Mouse (Mus musculus): ENCODE results near the gene Scfd1. TPM values are rescaled to one million over a fixed set of nuclear protein-coding genes. Genes with fewer than 3 reads are reported as not detected.

Scfd1 gene
- polyA plus RNA-seq, 1 experiment from 2014 or later: 88.0 TPM

DNA sequence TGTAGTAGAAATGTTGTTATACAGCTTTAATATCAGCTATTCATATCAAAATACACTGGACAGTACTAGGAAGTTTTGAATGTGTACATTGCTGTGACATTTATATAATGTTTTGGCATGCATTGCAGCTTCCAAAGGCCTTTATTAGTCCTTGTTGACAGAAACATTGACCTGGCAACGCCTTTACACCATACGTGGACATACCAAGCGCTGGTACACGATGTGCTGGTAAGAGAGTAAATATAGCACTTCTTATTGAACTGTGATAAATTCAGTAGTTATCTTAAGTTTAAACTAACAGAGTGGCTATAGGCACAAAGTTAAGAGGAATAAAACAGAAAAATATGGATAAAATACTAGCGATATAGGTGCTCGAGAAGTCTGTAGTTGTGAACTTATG is 22.6 kb downstream of the Scfd1 start:
- H3K27ac ChIP-seq (ENCODE audit: low read length): no peak overlapping the region
- peaks cover 46% of the 10 kb centered on the region for H3K36me3 ChIP-seq (ENCODE audit: insufficient read depth, low read length)
- WGBS: 94% methylated on average over 6 of the region's 6 CpGs

DNA sequence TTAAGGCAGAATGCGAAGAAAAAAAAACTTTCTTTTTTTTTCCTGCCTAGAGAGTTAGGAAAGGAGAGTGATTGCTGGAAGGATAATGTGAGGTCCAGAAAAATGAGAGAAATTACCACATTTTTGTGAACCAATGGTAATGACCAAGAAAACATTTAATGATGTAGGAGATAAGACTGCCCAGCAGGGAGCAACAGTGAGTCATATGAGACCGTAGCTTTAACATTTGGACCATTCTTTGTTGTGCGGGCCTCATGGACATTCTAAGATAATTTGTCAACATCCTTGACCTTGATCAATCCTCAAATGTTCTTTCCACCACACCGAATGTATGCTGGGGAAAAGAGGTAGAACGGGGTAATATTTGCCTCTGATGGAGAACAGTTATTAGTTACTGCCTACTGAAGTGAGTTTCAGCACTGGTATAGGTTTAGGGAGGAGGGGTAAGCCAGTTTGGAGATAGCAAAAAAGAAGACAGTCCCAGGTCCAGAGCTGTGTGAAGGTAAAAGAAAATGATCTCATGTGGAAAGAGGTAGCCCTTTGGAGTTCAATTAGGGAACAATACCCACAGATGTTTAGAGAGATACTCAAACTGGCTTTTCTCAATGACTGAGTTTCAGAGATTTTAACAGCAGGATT is 24.9 kb downstream of the Scfd1 start:
- no peak overlapping the region for H3K4me3 ChIP-seq (ENCODE audit: low read length)
- no peak overlapping the region for H3K4me2 ChIP-seq (replicated peaks; ENCODE audit: low read depth, low read length)
- no peaks in the 10 kb centered on the region for H3K9me3 ChIP-seq (ENCODE audit: low read length)
- no peaks in the 10 kb centered on the region for H3K4me1 ChIP-seq (ENCODE audit: insufficient read depth, low read length)
- no peaks in the 10 kb centered on the region for H3K27me3 ChIP-seq (ENCODE audit: insufficient read depth, low read length)
- H3K36me3 ChIP-seq (ENCODE audit: insufficient read depth, low read length): peaks cover 30% of the 10 kb centered on the region
- no peak overlapping the region for H3K27ac ChIP-seq (ENCODE audit: low read length)
- no peak overlapping the region for H3K9ac ChIP-seq (replicated peaks; ENCODE audit: low read length)
- no peak for ATAC-seq (ENCODE audit: low FRiP score, low TSS enrichment)
- WGBS: 77% methylated on average over 5 of the region's 5 CpGs

More for the DNA sequence above, 22.6 kb downstream of the Scfd1 start:
- ATAC-seq (ENCODE audit: low FRiP score, low TSS enrichment): no peak
- H3K9me3 ChIP-seq (ENCODE audit: low read length): no peaks in the 10 kb centered on the region
- H3K4me2 ChIP-seq (replicated peaks; ENCODE audit: low read depth, low read length): no peak overlapping the region
- H3K4me1 ChIP-seq (ENCODE audit: insufficient read depth, low read length): no peaks in the 10 kb centered on the region
- H3K9ac ChIP-seq (replicated peaks; ENCODE audit: low read length): no peak overlapping the region
- H3K27me3 ChIP-seq (ENCODE audit: insufficient read depth, low read length): no peaks in the 10 kb centered on the region
- no peak overlapping the region for H3K4me3 ChIP-seq (ENCODE audit: low read length)

DNA sequence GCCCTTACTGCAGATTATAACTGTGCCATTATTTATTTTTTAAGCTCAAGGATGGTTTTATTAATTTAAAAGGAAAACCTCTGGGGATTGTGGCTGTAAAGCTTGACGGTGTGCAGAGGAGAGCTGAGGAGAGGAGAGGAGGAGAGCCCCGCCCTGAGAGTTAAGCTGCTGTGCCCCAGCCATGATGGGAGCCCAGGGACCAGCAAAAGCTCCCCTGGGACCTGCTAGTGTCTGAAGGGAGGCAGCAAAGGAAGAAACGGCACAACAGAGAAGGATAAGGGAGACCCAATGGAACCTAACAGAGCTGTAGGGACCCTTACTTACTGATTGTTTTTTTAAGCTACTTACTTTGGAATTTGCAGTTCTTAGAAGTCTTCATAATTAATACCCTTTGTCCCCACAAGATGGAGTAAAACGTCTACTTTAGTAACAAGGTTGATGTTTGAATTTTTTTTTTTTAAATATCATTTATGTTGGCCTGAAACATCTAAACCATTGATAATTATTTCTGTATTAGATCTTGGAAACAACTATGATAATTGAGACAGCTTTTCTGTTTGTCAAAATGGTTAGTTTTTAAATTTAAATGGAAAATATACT is 26.8 kb downstream of the Scfd1 start:
- no peak overlapping the region for H3K9ac ChIP-seq (replicated peaks; ENCODE audit: low read length)
- ATAC-seq (ENCODE audit: low FRiP score, low TSS enrichment): no peak
- H3K4me1 ChIP-seq (ENCODE audit: insufficient read depth, low read length): no peaks in the 10 kb centered on the region
- no peak overlapping the region for H3K4me3 ChIP-seq (ENCODE audit: low read length)
- 62% methylated on average over 4 of the region's 4 CpGs for WGBS
- no peaks in the 10 kb centered on the region for H3K9me3 ChIP-seq (ENCODE audit: low read length)
- H3K27me3 ChIP-seq (ENCODE audit: insufficient read depth, low read length): no peaks in the 10 kb centered on the region
- H3K4me2 ChIP-seq (replicated peaks; ENCODE audit: low read depth, low read length): no peak overlapping the region
- peaks cover 31% of the 10 kb centered on the region for H3K36me3 ChIP-seq (ENCODE audit: insufficient read depth, low read length)
- no peak overlapping the region for H3K27ac ChIP-seq (ENCODE audit: low read length)

DNA sequence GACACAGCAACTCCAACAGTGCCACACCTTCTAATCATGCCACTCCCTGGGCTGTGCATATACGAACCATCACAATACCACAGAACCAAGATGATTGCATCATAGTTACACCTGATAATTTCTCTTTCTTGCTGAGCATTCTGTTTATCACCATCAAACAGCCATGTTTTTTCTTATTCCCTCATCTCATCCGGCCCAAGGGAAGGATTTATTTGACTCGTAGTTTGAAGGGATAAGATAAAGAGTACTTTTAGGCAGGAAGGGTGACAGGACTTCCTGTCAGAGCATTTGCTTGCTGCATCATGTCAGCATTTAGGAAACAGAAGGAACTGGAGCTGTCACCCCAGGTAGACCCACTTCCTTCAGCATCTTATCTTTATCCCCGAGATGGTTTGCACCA is 34.1 kb downstream of the Scfd1 start:
- no peak for ATAC-seq (ENCODE audit: low FRiP score, low TSS enrichment)
- Histone ChIP-seq H3K4me3 (ENCODE audit: low read length) (no peak overlapping the region), H3K36me3 (ENCODE audit: insufficient read depth, low read length) (peaks cover 30% of the 10 kb centered on the region), H3K4me1 (ENCODE audit: insufficient read depth, low read length) (no peaks in the 10 kb centered on the region), H3K9me3 (ENCODE audit: low read length) (no peaks in the 10 kb centered on the region), H3K27ac (ENCODE audit: low read length) (no peak overlapping the region), H3K4me2 (replicated peaks; ENCODE audit: low read depth, low read length) (no peak overlapping the region), H3K9ac (replicated peaks; ENCODE audit: low read length) (no peak overlapping the region), H3K27me3 (ENCODE audit: insufficient read depth, low read length) (no peaks in the 10 kb centered on the region)
- WGBS: 81% methylated on average over 4 of the region's 4 CpGs

DNA sequence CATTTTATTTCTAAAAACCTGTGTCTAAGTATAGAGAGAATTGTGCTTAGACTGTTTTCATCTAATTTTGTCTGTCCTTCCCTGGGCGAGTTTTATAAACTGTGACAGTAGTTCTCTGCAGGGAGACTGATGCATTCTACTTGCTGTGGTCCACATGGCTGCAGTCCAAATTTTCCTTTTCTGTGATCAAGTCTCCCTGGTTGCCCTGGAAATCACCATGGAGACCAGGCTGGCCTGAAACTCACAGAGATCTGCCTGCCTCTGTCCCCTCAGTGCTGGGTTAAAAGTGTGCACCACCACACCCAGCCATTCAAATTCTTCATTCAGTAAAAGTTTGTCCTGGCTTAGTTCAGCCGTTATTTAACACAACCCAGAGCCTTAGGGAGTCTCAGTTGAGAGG is 60.2 kb downstream of the Scfd1 start:
- ATAC-seq (ENCODE audit: low FRiP score, low TSS enrichment): no peak
- H3K4me3 ChIP-seq (ENCODE audit: low read length): no peak overlapping the region
- no peaks in the 10 kb centered on the region for H3K27me3 ChIP-seq (ENCODE audit: insufficient read depth, low read length)
- no peaks in the 10 kb centered on the region for H3K9me3 ChIP-seq (ENCODE audit: low read length)
- H3K4me1 ChIP-seq (ENCODE audit: insufficient read depth, low read length): no peaks in the 10 kb centered on the region
- 91% methylated on average over 2 of the region's 2 CpGs for WGBS
- peaks cover 36% of the 10 kb centered on the region for H3K36me3 ChIP-seq (ENCODE audit: insufficient read depth, low read length)
- H3K9ac ChIP-seq (replicated peaks; ENCODE audit: low read length): no peak overlapping the region
- no peak overlapping the region for H3K4me2 ChIP-seq (replicated peaks; ENCODE audit: low read depth, low read length)
- no peak overlapping the region for H3K27ac ChIP-seq (ENCODE audit: low read length)

DNA sequence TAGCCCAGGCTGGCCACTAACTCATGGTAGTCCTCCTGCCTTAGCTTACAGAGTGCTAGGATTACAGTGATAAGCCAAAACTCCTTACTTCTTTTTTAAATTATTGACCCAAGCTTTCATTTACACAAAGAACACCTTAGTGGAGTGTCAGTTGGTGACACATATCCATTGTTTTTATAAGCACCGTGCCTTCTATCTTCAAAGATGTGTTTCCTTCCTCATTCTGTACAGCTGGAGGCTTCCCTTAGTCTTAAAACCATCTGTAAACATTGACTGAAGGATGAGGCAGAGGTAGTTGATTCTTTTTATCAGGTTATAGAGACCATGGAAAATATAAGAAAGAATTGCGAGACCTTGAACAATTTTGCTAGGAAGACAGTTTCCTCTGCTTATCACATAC is 61.0 kb downstream of the Scfd1 start:
- Histone ChIP-seq H3K36me3 (ENCODE audit: insufficient read depth, low read length) (peaks cover 31% of the 10 kb centered on the region), H3K27me3 (ENCODE audit: insufficient read depth, low read length) (no peaks in the 10 kb centered on the region)
- WGBS: 88% methylated on average over 2 of the region's 2 CpGs

DNA sequence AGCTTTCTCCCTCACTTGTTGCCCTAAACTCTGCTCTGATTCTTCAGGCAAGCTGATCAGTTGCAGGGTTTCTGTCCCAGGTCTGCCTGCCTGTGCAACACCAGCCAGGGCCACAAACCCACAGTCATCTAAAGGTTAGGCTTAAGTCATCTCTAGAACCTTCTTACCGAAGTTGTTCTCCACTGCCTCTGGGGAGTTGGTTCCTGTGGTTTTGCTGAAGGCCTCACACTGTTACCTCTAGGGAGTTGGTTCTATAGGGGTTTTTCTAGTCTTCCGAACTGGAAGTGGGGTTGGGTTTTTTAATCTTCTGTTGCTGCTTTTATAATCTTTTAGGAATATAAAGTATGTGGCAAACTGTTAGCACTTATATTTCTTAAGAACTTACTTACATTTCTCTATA is 72.0 kb downstream of the Scfd1 start:
- Histone ChIP-seq H3K4me1 (ENCODE audit: insufficient read depth, low read length) (no peaks in the 10 kb centered on the region), H3K27me3 (ENCODE audit: insufficient read depth, low read length) (no peaks in the 10 kb centered on the region), H3K9me3 (ENCODE audit: low read length) (no peaks in the 10 kb centered on the region), H3K4me2 (replicated peaks; ENCODE audit: low read depth, low read length) (no peak overlapping the region), H3K4me3 (ENCODE audit: low read length) (no peak overlapping the region), H3K27ac (ENCODE audit: low read length) (no peak overlapping the region), H3K36me3 (ENCODE audit: insufficient read depth, low read length) (peaks cover 58% of the 10 kb centered on the region), H3K9ac (replicated peaks; ENCODE audit: low read length) (no peak overlapping the region)
- ATAC-seq (ENCODE audit: low FRiP score, low TSS enrichment): no peak
- WGBS: 90% methylated on average over 2 of the region's 2 CpGs

More for the DNA sequence above, 61.0 kb downstream of the Scfd1 start:
- Histone ChIP-seq H3K4me3 (ENCODE audit: low read length) (no peak overlapping the region), H3K4me1 (ENCODE audit: insufficient read depth, low read length) (no peaks in the 10 kb centered on the region), H3K27ac (ENCODE audit: low read length) (no peak overlapping the region), H3K4me2 (replicated peaks; ENCODE audit: low read depth, low read length) (no peak overlapping the region), H3K9ac (replicated peaks; ENCODE audit: low read length) (no peak overlapping the region), H3K9me3 (ENCODE audit: low read length) (no peaks in the 10 kb centered on the region)
- no peak for ATAC-seq (ENCODE audit: low FRiP score, low TSS enrichment)

DNA sequence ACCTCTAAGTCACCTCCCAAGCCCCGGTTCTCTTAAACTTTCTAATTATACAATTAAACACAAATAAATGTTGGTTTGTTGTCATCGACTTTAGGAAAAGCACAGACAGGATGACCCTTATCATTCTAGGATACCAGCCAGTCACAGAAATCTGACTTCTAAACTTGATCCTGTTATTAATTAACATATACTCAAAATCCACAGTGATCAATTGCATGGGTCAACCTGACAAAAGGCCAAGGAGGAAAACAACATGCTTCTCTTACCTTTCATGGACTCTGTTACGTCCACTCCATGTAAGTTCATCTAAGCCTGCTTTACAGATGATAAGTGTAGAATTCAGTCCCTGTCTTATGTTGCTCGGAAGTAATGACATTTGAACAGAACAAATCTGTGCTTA is 93.6 kb downstream of the Scfd1 start:
- 82% methylated on average over 4 of the region's 4 CpGs for WGBS
- Histone ChIP-seq H3K9ac (replicated peaks; ENCODE audit: low read length) (no peak overlapping the region), H3K9me3 (ENCODE audit: low read length) (0 out of 2 replicates have a peak, but pooled peaks cover 3% of the 10 kb centered on the region), H3K36me3 (ENCODE audit: insufficient read depth, low read length) (no peaks in the 10 kb centered on the region), H3K4me2 (replicated peaks; ENCODE audit: low read depth, low read length) (no peak overlapping the region), H3K4me3 (ENCODE audit: low read length) (no peak overlapping the region), H3K27ac (ENCODE audit: low read length) (no peak overlapping the region), H3K4me1 (ENCODE audit: insufficient read depth, low read length) (no peaks in the 10 kb centered on the region), H3K27me3 (ENCODE audit: insufficient read depth, low read length) (no peaks in the 10 kb centered on the region)
- no peak for ATAC-seq (ENCODE audit: low FRiP score, low TSS enrichment)

DNA sequence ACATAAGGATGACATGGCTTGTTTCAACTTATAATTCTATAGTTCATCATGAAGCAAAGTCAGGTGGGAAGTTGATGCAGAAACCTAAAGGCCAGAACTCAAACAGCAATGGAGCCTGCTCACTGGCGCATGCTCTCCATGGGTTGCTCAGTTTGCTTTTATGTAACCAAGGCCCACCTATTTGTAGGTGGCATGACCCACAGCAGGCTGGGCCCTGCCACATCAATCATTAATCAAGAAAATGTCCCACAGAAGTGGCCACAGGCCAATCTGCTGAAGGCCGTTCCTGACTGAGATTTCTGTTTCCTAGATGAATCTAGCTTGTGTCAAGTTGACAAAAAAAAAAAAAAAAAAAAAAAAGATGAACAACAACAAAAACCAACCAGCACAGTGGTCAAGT is 103.9 kb downstream of the Scfd1 start:
- H3K9me3 ChIP-seq (ENCODE audit: low read length): no peaks in the 10 kb centered on the region
- H3K9ac ChIP-seq (replicated peaks; ENCODE audit: low read length): no peak overlapping the region
- no peaks in the 10 kb centered on the region for H3K36me3 ChIP-seq (ENCODE audit: insufficient read depth, low read length)
- no peak overlapping the region for H3K27ac ChIP-seq (ENCODE audit: low read length)
- no peak overlapping the region for H3K4me3 ChIP-seq (ENCODE audit: low read length)
- H3K4me2 ChIP-seq (replicated peaks; ENCODE audit: low read depth, low read length): no peak overlapping the region
- ATAC-seq (ENCODE audit: low FRiP score, low TSS enrichment): no peak
- no peaks in the 10 kb centered on the region for H3K4me1 ChIP-seq (ENCODE audit: insufficient read depth, low read length)
- 89% methylated on average over 2 of the region's 2 CpGs for WGBS
- H3K27me3 ChIP-seq (ENCODE audit: insufficient read depth, low read length): no peaks in the 10 kb centered on the region

DNA sequence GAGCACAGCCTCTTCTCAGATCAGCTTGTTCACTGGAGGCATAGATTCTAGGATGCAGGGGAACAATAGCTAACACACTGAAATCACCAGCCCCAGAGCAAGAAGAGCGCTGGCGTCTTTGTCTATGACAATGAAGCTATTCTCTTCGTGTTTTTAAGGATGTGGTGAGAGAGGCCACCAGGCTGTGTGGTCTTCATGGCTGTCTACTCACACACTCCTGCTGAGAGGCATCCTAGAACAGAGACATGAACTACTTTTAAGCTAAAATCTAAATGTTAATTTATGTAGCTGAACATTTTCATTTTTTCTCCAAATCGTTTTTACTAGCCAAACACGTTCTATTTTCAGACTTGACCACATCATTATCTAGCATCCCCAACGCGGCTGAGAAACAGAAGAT is 114.7 kb downstream of the Scfd1 start:
- Histone ChIP-seq H3K4me3 (ENCODE audit: low read length) (no peak overlapping the region), H3K4me2 (replicated peaks; ENCODE audit: low read depth, low read length) (no peak overlapping the region), H3K4me1 (ENCODE audit: insufficient read depth, low read length) (no peaks in the 10 kb centered on the region), H3K9ac (replicated peaks; ENCODE audit: low read length) (no peak overlapping the region), H3K27ac (ENCODE audit: low read length) (no peak overlapping the region), H3K9me3 (ENCODE audit: low read length) (no peaks in the 10 kb centered on the region), H3K27me3 (ENCODE audit: insufficient read depth, low read length) (no peaks in the 10 kb centered on the region), H3K36me3 (ENCODE audit: insufficient read depth, low read length) (no peaks in the 10 kb centered on the region)
- ATAC-seq (ENCODE audit: low FRiP score, low TSS enrichment): no peak
- 84% methylated on average over 7 of the region's 7 CpGs for WGBS
